Mouse (Mus musculus) neural tube, embryonic 14.5 days (tissue): ENCODE results near the gene Mapk8ip2. TPM values are rescaled to one million over a fixed set of nuclear protein-coding genes. Genes with fewer than 3 reads are reported as not detected.
"Not testable (repeated sequence)": the region's sequence is repeated elsewhere in the genome, so short reads cannot be mapped to it uniquely, and the experiment has no call there.

Experiments used
- ATAC-seq: fragments of 200-750 bp; cut with Nextera tagmentation; 2 replicates; pipeline ENCODE4 v1.8.0; 2017; ENCODE audit warnings: low read depth, mild to moderate bottlenecking, moderate TSS enrichment, moderate library complexity
- H3K27ac ChIP-seq: fragments of 300-500 bp; sonication (generic); 2 replicates; pipeline ENCODE4 v1.5.1; 2014; ENCODE audit warnings: low read depth, mild to moderate bottlenecking, control low read depth, low read length, moderate library complexity, mixed read lengths
- H3K27me3 ChIP-seq: fragments of 300-500 bp; sonication (generic); 2 replicates; pipeline ENCODE4 v1.6.1; 2014; ENCODE audit warnings: low read length; ENCODE audit not compliant: control insufficient read depth, insufficient read depth
- H3K36me3 ChIP-seq: fragments of 300-500 bp; sonication (generic); 2 replicates; pipeline ENCODE4 v1.6.1; 2014; ENCODE audit warnings: low read length, mixed read lengths; ENCODE audit not compliant: control insufficient read depth, insufficient read depth
- H3K4me1 ChIP-seq: fragments of 300-500 bp; sonication (generic); 2 replicates; pipeline ENCODE4 v1.6.1; 2014; ENCODE audit warnings: low read length; ENCODE audit not compliant: control insufficient read depth, insufficient read depth
- H3K4me2 ChIP-seq: fragments of 300-500 bp; sonication (generic); 2 replicates; pipeline ENCODE4 v1.6.1; 2014; ENCODE audit warnings: mild to moderate bottlenecking, low read depth, low read length, control low read depth
- H3K4me3 ChIP-seq: fragments of 300-500 bp; sonication (generic); 2 replicates; pipeline ENCODE4 v1.5.1; 2014; ENCODE audit warnings: low read depth, low read length, control low read depth, mixed read lengths
- H3K9ac ChIP-seq: fragments of 300-500 bp; sonication (generic); replicated peaks from 2 replicates; pipeline ENCODE4 v1.6.1; 2014; ENCODE audit warnings: low read depth, mild to moderate bottlenecking, control low read depth, low read length, mixed read lengths
- H3K9me3 ChIP-seq: fragments of 300-500 bp; sonication (generic); 2 replicates; pipeline ENCODE4 v1.6.1; 2016; ENCODE audit warnings: low read length; ENCODE audit not compliant: control insufficient read depth
- WGBS: fragments of 180-500 bp; shearing (Covaris S2); extraction: QIAGEN DNeasy Blood & Tissue Kit; methylation state at CpG from one replicate; pipeline ENCODE4 v1.1.7; 2014; 5-methylcytosine and 5-hydroxymethylcytosine counted together
- polyA plus RNA-seq: library from polyadenylated mRNA; unstranded; fragments of >200 nt; fragmentation: Nextera tagmentation; extraction: Ambion mirVana; gene quantifications from 2 replicates; pipeline ENCODE4 v1.2.1, GENCODE M21; 2014

Gene Mapk8ip2
- polyA plus RNA-seq, 1 experiment from 2014 or later = 64.5 TPM

DNA sequence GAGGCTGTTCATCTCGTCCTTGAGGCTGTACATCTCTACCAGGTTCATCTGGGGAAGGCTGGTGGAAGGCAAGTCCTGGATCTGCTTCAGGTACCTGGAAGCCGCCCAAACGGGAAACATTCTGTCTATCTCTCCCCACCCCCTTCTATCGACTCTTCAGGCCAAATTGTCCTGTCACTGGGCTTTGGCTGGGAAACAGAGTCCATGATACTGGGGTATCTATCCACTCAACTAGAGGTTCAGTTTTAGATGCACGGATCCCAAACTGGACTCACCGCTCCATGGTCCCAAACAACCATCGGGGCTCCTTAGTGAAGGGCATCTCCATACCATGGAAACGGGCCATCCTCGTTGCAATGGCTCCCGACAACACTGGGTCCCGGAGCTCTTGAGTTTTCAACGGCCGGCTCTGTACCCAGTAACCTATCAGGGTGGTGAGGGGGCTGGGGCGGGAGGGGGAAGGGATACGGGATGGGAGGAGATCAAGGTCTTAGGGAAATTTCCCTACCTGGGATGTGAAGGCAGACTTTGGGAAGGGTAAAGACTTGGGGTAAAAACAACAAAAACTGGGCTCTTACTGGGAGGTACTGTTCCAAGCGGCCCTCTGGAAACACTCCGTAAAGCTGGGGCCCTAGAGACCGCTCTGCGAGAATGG, 25.4 kb upstream of the Mapk8ip2 start:
- H3K4me2 ChIP-seq = peak overlapping the region; percentile 95

DNA sequence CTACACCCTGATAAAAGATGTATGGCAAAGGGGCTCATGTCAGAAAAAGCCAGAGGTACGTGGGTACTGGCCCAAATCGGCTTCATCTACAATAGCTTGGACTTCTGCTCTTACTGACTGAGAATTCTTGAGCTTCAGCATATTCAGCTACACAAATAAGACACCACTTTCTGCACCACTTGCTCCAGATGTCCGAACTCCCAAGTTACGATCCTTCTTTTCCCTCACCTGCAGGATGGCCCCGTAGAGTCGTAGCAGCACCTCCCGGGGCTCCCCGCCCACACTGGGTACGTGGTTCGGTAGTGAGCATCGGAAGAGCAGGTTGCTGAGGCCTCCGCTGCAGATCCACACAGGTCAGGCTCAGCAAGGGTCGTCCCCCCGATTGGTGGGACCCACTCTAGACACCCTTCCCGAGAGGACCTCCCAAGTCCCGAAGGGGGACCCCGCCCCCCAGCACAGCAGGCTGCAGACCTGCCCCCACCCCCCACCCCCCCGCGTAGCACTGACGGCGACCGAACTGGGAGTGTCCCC, 24.8 kb upstream of the Mapk8ip2 start:
- H3K4me3 ChIP-seq = peak overlapping the region; percentile 62
- H3K4me1 ChIP-seq = peaks cover 11% of the 10 kb centered on the region
- peak overlapping the region; percentile 95 for H3K4me2 ChIP-seq
- WGBS = 6% methylated on average over 22 of the region's 22 CpGs
- H3K27me3 ChIP-seq = no peaks in the 10 kb centered on the region
- peak overlapping the region; percentile 96 for H3K27ac ChIP-seq
- peak overlapping the region; percentile 82 for H3K9ac ChIP-seq
- ATAC-seq = peak; percentile 56; the same call in 1 of the 2 replicates
- H3K9me3 ChIP-seq = no peaks in the 10 kb centered on the region
- H3K36me3 ChIP-seq = peaks cover 11% of the 10 kb centered on the region; the same call in 1 of the 2 replicates

More for the DNA sequence above, 25.4 kb upstream of the Mapk8ip2 start:
- H3K27me3 ChIP-seq = no peaks in the 10 kb centered on the region
- peaks cover 11% of the 10 kb centered on the region for H3K4me1 ChIP-seq
- H3K27ac ChIP-seq = no peak overlapping the region
- no peak for ATAC-seq
- H3K4me3 ChIP-seq = peak overlapping the region; percentile 62
- peaks cover 16% of the 10 kb centered on the region; the same call in 1 of the 2 replicates for H3K36me3 ChIP-seq
- no peak overlapping the region; the same call in 1 of the 2 replicates for H3K9ac ChIP-seq
- H3K9me3 ChIP-seq = no peaks in the 10 kb centered on the region
- WGBS = 84% methylated on average over 19 of the region's 19 CpGs

DNA sequence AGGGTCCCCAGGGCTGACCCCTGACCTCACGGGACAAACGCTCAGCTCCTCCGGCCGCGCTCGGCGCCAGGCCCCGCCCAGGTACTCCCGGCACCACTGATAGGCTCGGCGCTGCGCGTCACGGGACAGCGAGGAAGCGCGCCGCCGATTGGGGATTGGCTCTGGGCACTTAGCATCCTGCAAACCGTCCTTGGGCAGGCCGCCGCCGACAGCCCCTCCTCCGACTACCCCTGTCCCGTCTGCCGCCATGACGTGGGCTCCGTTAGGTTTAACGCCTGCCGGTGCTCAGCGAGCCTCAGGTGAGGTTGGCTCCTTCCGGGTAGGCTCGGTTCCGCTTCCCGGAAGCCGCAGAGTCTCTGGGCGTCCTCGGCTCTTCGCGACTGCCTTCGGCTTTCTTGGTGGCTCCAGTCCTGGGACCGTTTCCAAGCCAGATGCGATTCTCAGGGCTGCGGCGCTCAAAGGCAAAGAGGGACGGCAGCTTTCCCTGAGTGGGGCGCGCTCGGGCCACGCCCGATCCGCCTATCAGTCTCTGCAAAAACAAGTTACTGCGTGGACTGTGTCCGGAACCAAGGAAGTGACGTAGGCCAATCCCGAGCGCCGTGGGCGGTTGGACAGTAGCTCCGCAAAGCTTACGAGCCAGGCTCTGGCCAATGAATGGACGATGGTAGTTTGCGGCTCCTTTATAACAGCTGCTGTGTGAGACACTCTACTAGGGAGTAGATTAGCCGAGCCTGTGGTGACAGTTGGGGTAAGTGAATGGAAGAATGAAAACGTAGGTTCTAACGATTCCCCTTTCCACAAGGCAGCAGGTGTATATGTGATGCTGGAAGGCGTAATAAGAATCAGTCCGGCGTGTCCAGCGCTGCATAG, 24.1 kb upstream of the Mapk8ip2 start, which contains the start of the genes C730034F03Rik, Gm44502 and Chkb:
Gene C730034F03Rik, plus strand, starts transcription at position 238 of the 870 bp plus-strand sequence.
Gene Gm44502, minus strand, starts transcription at position 345 of the 870 bp plus-strand sequence.
Gene Chkb, minus strand, starts transcription at position 557 of the 870 bp plus-strand sequence.
- peak; percentile 95 for ATAC-seq
- H3K9me3 ChIP-seq = no peaks in the 10 kb centered on the region
- WGBS = under 1% methylated on average over 70 of the region's 70 CpGs

DNA sequence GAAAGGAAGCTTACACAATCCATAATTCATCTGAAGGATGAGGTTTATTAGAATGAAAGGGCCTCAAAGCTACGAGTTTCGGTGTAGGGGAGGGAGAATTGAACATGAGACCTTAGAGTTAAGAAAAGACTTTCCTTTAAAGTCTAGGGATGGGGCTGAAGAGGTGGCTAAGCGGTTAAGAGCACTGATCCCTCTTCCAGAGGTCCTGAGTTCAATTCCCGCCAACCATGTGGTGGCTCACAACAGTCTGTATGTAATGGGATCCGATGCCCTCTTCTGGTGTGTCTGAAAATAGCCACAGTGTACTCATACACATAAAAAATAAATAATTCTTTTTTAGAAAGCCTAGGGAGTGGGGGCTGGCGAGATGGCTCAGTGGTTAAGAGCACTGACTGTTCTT, 23.4 kb upstream of the Mapk8ip2 start:
- Histone ChIP-seq H3K4me3 (peak overlapping the region; percentile 62), H3K36me3 (peaks cover 11% of the 10 kb centered on the region; the same call in 1 of the 2 replicates), H3K9ac (peak overlapping the region; percentile 82; the same call in 1 of the 2 replicates), H3K27me3 (no peaks in the 10 kb centered on the region), H3K4me1 (peaks cover 11% of the 10 kb centered on the region), H3K4me2 (peak overlapping the region; percentile 95), H3K27ac (peak overlapping the region; percentile 96), H3K9me3 (no peaks in the 10 kb centered on the region)
- WGBS = 47% methylated on average over 6 of the region's 6 CpGs
- no peak for ATAC-seq

More for the DNA sequence above, 24.1 kb upstream of the Mapk8ip2 start, which contains the start of the genes C730034F03Rik, Gm44502 and Chkb:
- peaks cover 11% of the 10 kb centered on the region for H3K4me1 ChIP-seq
- H3K27me3 ChIP-seq = no peaks in the 10 kb centered on the region
- H3K9ac ChIP-seq = peak within 1 kb of the TSS; percentile 82
- H3K4me2 ChIP-seq = peak within 1 kb of the TSS; percentile 95
- peaks cover 11% of the 10 kb centered on the region; the same call in 1 of the 2 replicates for H3K36me3 ChIP-seq
- peak within 1 kb of the TSS; percentile 96 for H3K27ac ChIP-seq
- peak within 1 kb of the TSS; percentile 62 for H3K4me3 ChIP-seq

DNA sequence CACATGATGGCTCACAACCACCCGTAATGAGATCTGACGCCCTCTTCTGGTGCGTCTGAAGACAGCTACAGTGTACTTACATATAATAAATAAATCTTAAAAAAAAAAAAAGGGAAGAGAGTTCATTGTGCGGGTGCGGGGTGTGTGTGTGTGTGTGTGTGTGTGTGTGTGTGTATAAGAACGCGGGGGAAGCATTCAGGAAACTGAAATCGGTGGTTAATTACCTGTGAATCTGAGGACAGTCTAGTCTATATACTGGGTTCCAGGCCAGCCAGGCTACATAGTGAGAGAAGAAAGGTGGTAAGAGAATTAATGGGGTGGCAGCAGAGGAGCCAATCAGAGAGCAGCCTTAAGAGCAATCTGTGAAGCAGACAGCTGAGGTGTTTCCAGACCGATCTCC, 22.9 kb upstream of the Mapk8ip2 start:
- H3K36me3 ChIP-seq = peaks cover 11% of the 10 kb centered on the region; the same call in 1 of the 2 replicates
- not testable (repeated sequence) for H3K27ac ChIP-seq, H3K27me3 ChIP-seq, H3K4me3 ChIP-seq, H3K9me3 ChIP-seq, ATAC-seq, H3K9ac ChIP-seq
- peak overlapping the region; percentile 95 for H3K4me2 ChIP-seq
- H3K4me1 ChIP-seq = peaks cover 11% of the 10 kb centered on the region
- WGBS = 91% methylated on average over 7 of the region's 9 CpGs

DNA sequence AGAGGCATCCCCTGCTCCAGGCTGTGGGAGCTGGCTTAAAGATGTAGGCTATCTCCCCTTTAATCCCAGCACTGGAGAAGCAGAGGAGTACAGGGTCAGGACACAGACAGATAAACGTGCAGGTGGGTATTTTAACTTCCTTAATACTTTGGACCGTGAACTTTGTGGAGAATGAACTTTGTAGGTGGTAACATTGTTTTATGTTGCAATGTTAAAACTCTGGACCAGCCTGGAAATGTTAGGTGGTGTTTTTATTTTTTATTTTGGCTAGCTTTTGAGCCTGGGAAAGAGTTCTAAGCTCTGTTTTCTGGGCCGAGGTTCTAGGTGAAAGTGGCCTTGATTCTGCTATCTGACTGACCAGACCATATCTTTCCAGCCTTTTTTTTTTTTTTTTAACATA, 22.4 kb upstream of the Mapk8ip2 start:
- Histone ChIP-seq H3K27ac (no peak overlapping the region), H3K4me3 (no peak overlapping the region), H3K4me2 (no peak overlapping the region), H3K9ac (no peak overlapping the region), H3K9me3 (no peaks in the 10 kb centered on the region), H3K36me3 (peaks cover 11% of the 10 kb centered on the region; the same call in 1 of the 2 replicates), H3K4me1 (peaks cover 11% of the 10 kb centered on the region), H3K27me3 (no peaks in the 10 kb centered on the region)
- 96% methylated on average over 3 of the region's 3 CpGs for WGBS
- ATAC-seq = no peak

DNA sequence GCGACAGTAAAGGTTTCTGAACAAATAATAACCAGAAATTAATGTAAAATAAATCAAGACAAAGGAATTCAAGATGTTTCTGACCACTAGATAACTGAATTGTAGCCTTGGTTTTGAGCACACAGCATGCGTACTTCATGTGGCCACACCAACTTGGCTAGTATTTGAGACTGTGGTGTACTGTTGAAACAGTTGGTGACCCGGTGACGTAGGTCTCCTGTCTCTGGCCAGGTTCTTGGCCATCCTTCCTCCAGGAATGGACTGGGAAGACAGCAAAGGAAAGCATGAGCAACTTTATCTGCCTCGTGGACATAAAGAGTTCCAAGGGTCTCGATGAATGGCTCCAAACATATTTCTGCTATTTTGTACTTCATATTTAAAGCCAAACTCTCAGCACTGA, 21.9 kb upstream of the Mapk8ip2 start:
- Histone ChIP-seq H3K36me3 (peaks cover 7% of the 10 kb centered on the region; the same call in 1 of the 2 replicates), H3K4me3 (no peak overlapping the region), H3K27ac (no peak overlapping the region), H3K4me2 (no peak overlapping the region), H3K4me1 (peaks cover 11% of the 10 kb centered on the region), H3K9me3 (no peaks in the 10 kb centered on the region), H3K27me3 (no peaks in the 10 kb centered on the region), H3K9ac (no peak overlapping the region)
- ATAC-seq = no peak
- 96% methylated on average over 6 of the region's 6 CpGs for WGBS

DNA sequence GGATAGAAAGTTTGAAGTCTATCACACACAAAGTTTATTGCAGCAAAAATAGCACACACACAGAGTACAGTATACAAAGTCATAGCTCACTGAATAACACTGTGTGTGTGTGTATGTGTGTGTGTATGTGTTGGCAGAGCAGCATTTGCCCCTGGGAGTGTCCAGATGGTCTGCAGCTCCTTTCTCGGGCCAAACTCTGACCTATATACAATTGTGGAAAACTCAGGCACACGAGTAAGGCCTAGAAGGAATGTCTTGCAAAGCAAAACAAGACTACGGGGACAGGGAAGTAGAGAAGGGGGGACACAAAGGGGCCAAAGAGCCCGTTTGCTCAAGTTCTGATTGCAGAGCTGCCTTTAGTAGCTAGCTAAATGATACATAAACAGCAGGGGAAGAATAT, 20.8 kb upstream of the Mapk8ip2 start:
- peaks cover 11% of the 10 kb centered on the region for H3K4me1 ChIP-seq
- WGBS = 78% methylated on average over 4 of the region's 4 CpGs

More for the DNA sequence above, 20.8 kb upstream of the Mapk8ip2 start:
- no peak for ATAC-seq
- no peak overlapping the region for H3K9ac ChIP-seq
- no peak overlapping the region for H3K4me3 ChIP-seq
- no peaks in the 10 kb centered on the region for H3K9me3 ChIP-seq
- no peak overlapping the region for H3K27ac ChIP-seq
- no peak overlapping the region for H3K4me2 ChIP-seq
- no peaks in the 10 kb centered on the region for H3K36me3 ChIP-seq
- H3K27me3 ChIP-seq = no peaks in the 10 kb centered on the region
